Mouse (Mus musculus) neural tube, embryonic 15.5 days (tissue): ENCODE results near the gene Mrpl46. TPM values are rescaled to one million over a fixed set of nuclear protein-coding genes. Genes with fewer than 3 reads are reported as not detected.

Source experiments
- ATAC-seq: fragments of 200-750 bp; cut with Nextera tagmentation; 2 replicates; pipeline ENCODE4 v1.8.0; 2017; ENCODE audit warnings: mild to moderate bottlenecking, moderate TSS enrichment, moderate library complexity; ENCODE audit not compliant: low FRiP score
- H3K27ac ChIP-seq: fragments of 300-500 bp; sonication (generic); replicated peaks from 2 replicates; pipeline ENCODE4 v1.5.1; 2015; ENCODE audit warnings: mild to moderate bottlenecking, inconsistent platforms
- H3K27me3 ChIP-seq: fragments of 300-500 bp; sonication (generic); replicated peaks from 2 replicates; pipeline ENCODE4 v1.6.1; 2015; ENCODE audit warnings: inconsistent platforms
- H3K36me3 ChIP-seq: fragments of 300-500 bp; sonication (generic); 2 replicates; pipeline ENCODE4 v1.6.1; 2015; ENCODE audit warnings: inconsistent platforms
- H3K4me1 ChIP-seq: fragments of 300-500 bp; sonication (generic); 2 replicates; pipeline ENCODE4 v1.6.1; 2015; ENCODE audit warnings: inconsistent platforms
- H3K4me2 ChIP-seq: fragments of 300-500 bp; sonication (generic); 2 replicates; pipeline ENCODE4 v1.6.1; 2015; ENCODE audit warnings: inconsistent platforms, mild to moderate bottlenecking, moderate library complexity
- H3K4me3 ChIP-seq: fragments of 300-500 bp; sonication (generic); replicated peaks from 2 replicates; pipeline ENCODE4 v1.5.1; 2015; ENCODE audit warnings: mild to moderate bottlenecking, inconsistent platforms
- H3K9ac ChIP-seq: fragments of 300-500 bp; sonication (generic); replicated peaks from 2 replicates; pipeline ENCODE4 v1.6.1; 2015; ENCODE audit warnings: mild to moderate bottlenecking, inconsistent platforms
- H3K9me3 ChIP-seq: fragments of 300-500 bp; sonication (generic); replicated peaks from 2 replicates; pipeline ENCODE4 v1.6.1; 2016; ENCODE audit warnings: inconsistent platforms
- WGBS: fragments of 180-500 bp; shearing (Covaris S2); methylation state at CpG from one replicate; pipeline ENCODE4 v1.1.7; 2015; ENCODE audit warnings: mixed read lengths; 5-methylcytosine and 5-hydroxymethylcytosine counted together
- polyA plus RNA-seq: library from polyadenylated mRNA; unstranded; fragments of >200 nt; fragmentation: Nextera tagmentation; extraction: Ambion mirVana; gene quantifications from 2 replicates; pipeline ENCODE4 v1.2.1, GENCODE M21; 2015

Mrpl46 gene
- polyA plus RNA-seq, 1 experiment from 2014 or later, result 60.5 TPM

DNA sequence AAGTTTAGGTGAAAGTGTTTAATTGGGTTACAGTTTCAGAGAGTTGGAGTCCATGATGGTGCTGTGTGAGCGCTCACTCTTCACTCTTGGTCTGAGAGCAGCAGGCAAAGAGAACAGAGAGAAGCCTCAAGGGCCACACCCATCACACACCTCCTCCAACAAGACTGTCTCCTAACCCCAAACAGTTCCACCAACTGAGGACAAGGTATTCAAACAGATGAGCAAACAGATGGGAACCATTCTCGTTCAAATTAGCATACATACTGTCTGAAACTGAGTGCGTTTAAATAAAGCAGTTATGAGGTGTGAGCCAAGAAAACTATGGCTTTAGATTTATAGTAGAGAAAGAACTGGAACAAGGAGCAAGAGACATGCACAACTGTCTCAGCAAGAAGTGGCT, 13.3 kb upstream of the Mrpl46 start:
- no peak for ATAC-seq
- Histone ChIP-seq H3K36me3 (peaks cover 6% of the 10 kb centered on the region; the same call in 1 of the 2 replicates), H3K9ac (no peak overlapping the region), H3K4me2 (no peak overlapping the region), H3K27ac (no peak overlapping the region), H3K9me3 (no peaks in the 10 kb centered on the region; the same call in 1 of the 2 replicates), H3K4me3 (no peak overlapping the region), H3K4me1 (peaks cover 10% of the 10 kb centered on the region; the same call in 1 of the 2 replicates), H3K27me3 (no peaks in the 10 kb centered on the region)
- 84% methylated on average over 3 of the region's 3 CpGs for WGBS

DNA sequence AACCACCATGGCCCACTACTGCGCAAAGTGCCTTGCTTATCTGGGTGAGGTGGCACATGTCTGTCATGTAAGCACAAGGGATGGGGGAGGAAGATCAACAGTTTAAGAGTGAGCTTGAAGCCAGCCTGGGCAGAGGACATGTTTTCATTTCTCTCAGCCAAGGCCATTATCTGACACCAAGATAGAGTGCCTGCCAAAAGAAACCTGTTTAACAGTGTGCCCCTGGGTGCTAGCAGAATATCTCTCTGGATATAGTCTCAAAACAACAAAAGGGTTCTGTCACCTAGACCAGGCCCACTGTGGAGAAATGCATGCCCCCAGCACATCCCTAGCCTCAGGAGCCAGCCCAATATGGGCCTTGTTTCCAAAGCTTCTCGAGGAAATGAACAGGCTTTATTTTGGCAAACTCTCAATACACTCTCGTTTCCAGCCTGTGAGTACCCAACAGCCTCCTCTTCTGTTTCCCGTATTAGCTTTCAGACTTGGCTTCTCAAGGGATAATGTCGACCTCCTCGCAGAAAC, 11.3 kb upstream of the Mrpl46 start:
- Histone ChIP-seq H3K4me1 (peaks cover 10% of the 10 kb centered on the region; the same call in 1 of the 2 replicates), H3K4me3 (no peak overlapping the region), H3K9ac (no peak overlapping the region), H3K4me2 (no peak overlapping the region), H3K27ac (no peak overlapping the region), H3K27me3 (no peaks in the 10 kb centered on the region), H3K36me3 (peaks cover 16% of the 10 kb centered on the region), H3K9me3 (no peaks in the 10 kb centered on the region; the same call in 1 of the 2 replicates)
- ATAC-seq, result no peak
- WGBS, result 71% methylated on average over 6 of the region's 6 CpGs

- no peak overlapping the region for H3K4me3 ChIP-seq
- H3K9ac ChIP-seq, result no peak overlapping the region
- H3K4me1 ChIP-seq, result peaks cover 10% of the 10 kb centered on the region; the same call in 1 of the 2 replicates
- H3K36me3 ChIP-seq, result peaks cover 22% of the 10 kb centered on the region
- no peaks in the 10 kb centered on the region; the same call in 1 of the 2 replicates for H3K9me3 ChIP-seq
- H3K27me3 ChIP-seq, result no peaks in the 10 kb centered on the region
- no peak for ATAC-seq
- H3K27ac ChIP-seq, result no peak overlapping the region
- no peak overlapping the region for H3K4me2 ChIP-seq
- 90% methylated on average over 13 of the region's 13 CpGs for WGBS
Observed at GRCm38 (mm10) chr7:78793895-78794570, 10.7 kb upstream of the Mrpl46 start.

DNA sequence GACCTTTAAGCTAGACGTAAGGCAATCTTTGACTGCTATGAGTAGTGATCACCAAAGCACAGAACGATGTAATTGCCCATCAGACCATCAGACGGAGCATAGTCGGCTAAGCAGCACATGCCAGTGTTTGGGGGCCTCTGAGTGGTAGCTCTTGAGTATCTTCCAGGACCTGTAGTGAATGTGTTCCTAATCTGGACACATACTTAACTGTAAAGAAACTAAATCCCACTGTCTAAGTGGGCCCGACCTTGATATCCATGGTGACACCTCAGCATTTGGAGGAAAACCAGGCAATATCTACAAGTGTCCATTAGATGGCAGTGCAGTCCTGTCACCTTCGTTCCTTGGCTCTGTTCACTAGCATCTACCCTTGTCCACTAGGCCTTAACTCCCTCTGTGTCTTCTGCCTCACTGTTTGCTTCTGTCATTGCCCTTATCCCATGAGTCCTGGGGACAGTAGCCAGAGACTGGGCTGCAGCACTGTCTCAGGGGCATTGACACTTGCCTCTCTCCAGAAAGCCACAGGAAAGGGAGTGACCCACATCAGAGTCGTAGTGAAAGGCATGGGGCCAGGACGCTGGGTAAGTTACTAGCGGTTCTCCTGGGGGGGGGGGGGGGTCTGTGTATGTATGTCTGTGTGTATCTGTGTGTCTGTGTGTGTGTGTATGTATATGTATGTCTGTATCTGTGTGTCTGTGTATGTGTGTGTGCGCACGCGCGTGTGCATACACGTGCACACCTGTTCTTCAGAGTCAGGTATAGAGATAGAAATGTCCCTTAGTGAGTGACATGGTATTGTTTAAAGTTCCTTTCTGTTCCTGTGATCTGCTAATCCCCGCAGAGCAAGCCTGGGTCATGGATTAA, 8.3 kb upstream of the Mrpl46 start:
- H3K9me3 ChIP-seq, result no peaks in the 10 kb centered on the region; the same call in 1 of the 2 replicates
- ATAC-seq, result peak; percentile 79
- H3K4me1 ChIP-seq, result 0 out of 2 replicates have a peak, but pooled peaks cover 2% of the 10 kb centered on the region
- no peaks in the 10 kb centered on the region for H3K27me3 ChIP-seq
- no peak overlapping the region for H3K4me2 ChIP-seq
- H3K9ac ChIP-seq, result no peak overlapping the region
- no peak overlapping the region for H3K27ac ChIP-seq
- 85% methylated on average over 15 of the region's 15 CpGs for WGBS
- no peak overlapping the region for H3K4me3 ChIP-seq
- H3K36me3 ChIP-seq, result peaks cover 28% of the 10 kb centered on the region

GRCm38 (mm10) chr7:78787793-78788380, 4.6 kb upstream of the Mrpl46 start:
- WGBS, result 93% methylated on average over 12 of the region's 12 CpGs
- no peak for ATAC-seq
- H3K36me3 ChIP-seq, result peaks cover 23% of the 10 kb centered on the region
- no peaks in the 10 kb centered on the region for H3K27me3 ChIP-seq
- H3K27ac ChIP-seq, result no peak overlapping the region
- no peak overlapping the region for H3K4me3 ChIP-seq
- H3K4me1 ChIP-seq, result peaks cover 29% of the 10 kb centered on the region
- no peak overlapping the region for H3K4me2 ChIP-seq
- no peak overlapping the region for H3K9ac ChIP-seq
- H3K9me3 ChIP-seq, result no peaks in the 10 kb centered on the region

DNA sequence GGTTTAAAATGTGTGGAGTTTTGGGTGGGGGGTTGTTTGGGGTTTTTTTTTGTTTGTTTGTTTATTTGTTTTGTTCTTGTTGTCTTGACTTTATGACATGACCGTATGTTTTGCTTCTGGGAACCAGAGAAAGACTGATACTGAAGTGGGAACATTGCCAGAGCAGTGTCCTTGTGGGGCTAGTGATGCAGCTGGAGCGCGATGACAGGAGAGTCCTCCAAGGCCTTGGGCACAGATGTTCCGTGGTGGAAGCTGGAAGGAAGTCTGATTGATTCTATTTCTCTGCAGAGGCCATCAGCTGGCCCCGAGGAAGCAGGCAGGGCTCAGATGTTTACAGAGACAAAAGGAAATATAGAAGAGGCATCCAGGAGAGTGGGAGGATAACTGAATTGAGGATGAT, 2.6 kb upstream of the Mrpl46 start:
- ATAC-seq, result no peak
- WGBS, result 50% methylated on average over 5 of the region's 5 CpGs
- Histone ChIP-seq H3K4me3 (no peak overlapping the region), H3K9me3 (no peaks in the 10 kb centered on the region), H3K9ac (no peak overlapping the region), H3K27me3 (no peaks in the 10 kb centered on the region), H3K4me1 (peaks cover 39% of the 10 kb centered on the region), H3K4me2 (no peak overlapping the region), H3K36me3 (peaks cover 22% of the 10 kb centered on the region), H3K27ac (no peak overlapping the region)

GRCm38 (mm10) chr7:78778741-78779140, 4.6 kb downstream of the Mrpl46 start:
- Histone ChIP-seq H3K9ac (no peak overlapping the region), H3K9me3 (no peaks in the 10 kb centered on the region), H3K4me3 (no peak overlapping the region), H3K36me3 (peaks cover 64% of the 10 kb centered on the region), H3K27me3 (no peaks in the 10 kb centered on the region), H3K27ac (no peak overlapping the region), H3K4me1 (peaks cover 16% of the 10 kb centered on the region), H3K4me2 (no peak overlapping the region)
- 91% methylated on average over 5 of the region's 5 CpGs for WGBS
- no peak for ATAC-seq

DNA sequence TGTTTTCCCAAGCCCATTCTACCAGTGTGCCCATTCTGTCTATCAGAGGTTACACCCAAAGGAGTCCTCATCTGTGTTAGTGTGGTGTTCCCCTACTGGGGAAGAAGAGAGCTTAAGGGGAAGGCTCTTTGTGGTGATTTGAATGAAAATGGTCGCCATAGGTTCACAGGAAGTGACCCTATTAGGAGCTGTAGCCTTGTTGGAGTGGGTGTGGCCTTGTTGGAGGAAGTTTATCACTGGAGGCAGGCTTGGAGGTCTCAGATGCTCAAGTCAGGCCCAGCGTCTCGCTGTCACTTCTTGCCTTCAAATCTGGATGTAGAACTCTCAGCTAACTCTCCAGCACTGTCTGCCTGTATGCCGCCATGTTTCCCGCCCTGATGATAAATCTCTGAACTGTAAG, 12.4 kb downstream of the Mrpl46 start:
- Histone ChIP-seq H3K4me3 (no peak overlapping the region), H3K9me3 (no peaks in the 10 kb centered on the region), H3K4me1 (peaks cover 3% of the 10 kb centered on the region), H3K9ac (no peak overlapping the region), H3K36me3 (peaks cover 35% of the 10 kb centered on the region), H3K27me3 (0 out of 2 replicates have a peak, but pooled peaks cover 3% of the 10 kb centered on the region), H3K27ac (no peak overlapping the region), H3K4me2 (no peak overlapping the region)
- WGBS, result 84% methylated on average over 5 of the region's 5 CpGs
- ATAC-seq, result no peak

DNA sequence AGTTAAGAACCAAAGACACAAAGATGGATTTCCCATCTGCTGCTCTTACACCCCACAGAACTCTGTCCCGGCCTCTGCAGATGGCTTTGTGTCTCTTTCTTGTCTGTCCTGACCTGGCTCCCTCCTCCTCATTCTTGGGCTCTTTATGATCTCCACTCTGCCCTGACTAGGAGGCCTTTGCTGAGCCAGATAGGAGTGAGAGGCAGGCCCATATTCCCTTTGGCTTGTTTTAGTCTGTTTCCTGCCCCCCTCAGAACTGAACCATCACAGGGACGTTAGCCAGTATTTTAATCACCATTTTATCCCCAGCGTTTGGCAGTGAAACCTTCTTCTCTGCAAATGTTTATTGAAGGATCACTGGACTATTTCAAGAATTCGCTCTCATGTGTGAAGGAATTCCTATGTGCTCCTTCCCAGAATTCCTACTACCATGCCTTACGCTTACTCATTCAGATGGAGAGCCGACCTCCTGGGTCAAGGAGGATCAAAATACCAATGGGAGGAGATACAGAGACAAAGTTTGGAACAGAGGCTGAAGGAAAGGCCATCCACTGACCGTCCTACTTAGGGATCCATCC, 14.2 kb downstream of the Mrpl46 start:
- 72% methylated on average over 7 of the region's 7 CpGs for WGBS
- no peak overlapping the region for H3K4me2 ChIP-seq
- H3K27ac ChIP-seq, result no peak overlapping the region

GRCm38 (mm10) chr7:78767929-78768531, 15.3 kb downstream of the Mrpl46 start:
- ATAC-seq, result no peak
- WGBS, result 83% methylated on average over 12 of the region's 12 CpGs
- Histone ChIP-seq H3K4me1 (peaks cover 3% of the 10 kb centered on the region), H3K4me3 (no peak overlapping the region), H3K27me3 (0 out of 2 replicates have a peak, but pooled peaks cover 3% of the 10 kb centered on the region), H3K4me2 (no peak overlapping the region), H3K27ac (no peak overlapping the region), H3K36me3 (peaks cover 6% of the 10 kb centered on the region), H3K9me3 (no peaks in the 10 kb centered on the region), H3K9ac (no peak overlapping the region)

More for the DNA sequence above, 14.2 kb downstream of the Mrpl46 start:
- Histone ChIP-seq H3K36me3 (peaks cover 18% of the 10 kb centered on the region), H3K9ac (no peak overlapping the region), H3K4me1 (peaks cover 3% of the 10 kb centered on the region), H3K4me3 (no peak overlapping the region), H3K9me3 (no peaks in the 10 kb centered on the region), H3K27me3 (0 out of 2 replicates have a peak, but pooled peaks cover 3% of the 10 kb centered on the region)
- ATAC-seq, result no peak
